Mouse (Mus musculus) forebrain, embryonic 11.5 days (tissue): ENCODE data around the gene Atxn7l3. TPM values are rescaled to one million over a fixed set of nuclear protein-coding genes. Genes with fewer than 3 reads are reported as not detected.

ENCODE experiments used
- ATAC-seq: fragments of 200-750 bp; cut with Nextera tagmentation; replicated peaks from 2 replicates; pipeline ENCODE4 v1.8.0; 2017; ENCODE audit warnings: moderate TSS enrichment; ENCODE audit not compliant: low FRiP score
- DNase-seq: peaks from one replicate; pipeline ENCODE4 v3.0.0-alpha.2; 2017; ENCODE audit warnings: low spot score
- H3K27ac ChIP-seq: fragments of 300-500 bp; sonication (generic); 2 replicates; pipeline ENCODE4 v1.5.1; 2014; ENCODE audit warnings: low read depth, low read length
- H3K27me3 ChIP-seq: fragments of 300-500 bp; sonication (generic); 2 replicates; pipeline ENCODE4 v1.6.1; 2014; ENCODE audit warnings: mild to moderate bottlenecking, low read length, mixed read lengths; ENCODE audit not compliant: control insufficient read depth, insufficient read depth
- H3K36me3 ChIP-seq: fragments of 300-500 bp; sonication (generic); 2 replicates; pipeline ENCODE4 v1.6.1; 2014; ENCODE audit warnings: mild to moderate bottlenecking, low read length, moderate library complexity, mixed read lengths; ENCODE audit not compliant: control insufficient read depth, insufficient read depth
- H3K4me1 ChIP-seq: fragments of 300-500 bp; sonication (generic); replicated peaks from 2 replicates; pipeline ENCODE4 v1.6.1; 2014; ENCODE audit warnings: low read length, mixed read lengths; ENCODE audit not compliant: control insufficient read depth, insufficient read depth
- H3K4me2 ChIP-seq: fragments of 300-500 bp; sonication (generic); 2 replicates; pipeline ENCODE4 v1.6.1; 2014; ENCODE audit warnings: low read depth, mild to moderate bottlenecking, low read length, moderate library complexity, mixed read lengths; ENCODE audit not compliant: severe bottlenecking
- H3K4me3 ChIP-seq: fragments of 300-500 bp; sonication (generic); 2 replicates; pipeline ENCODE4 v1.5.1; 2014; ENCODE audit warnings: low read depth, low read length
- H3K9ac ChIP-seq: fragments of 300-500 bp; sonication (generic); 2 replicates; pipeline ENCODE4 v1.6.1; 2014; ENCODE audit warnings: low read length
- H3K9me3 ChIP-seq: fragments of 300-500 bp; sonication (generic); 2 replicates; pipeline ENCODE4 v1.6.1; 2016; ENCODE audit warnings: low read length, mixed read lengths; ENCODE audit not compliant: control insufficient read depth
- WGBS: fragments of 180-500 bp; shearing (Covaris S2); extraction: QIAGEN DNeasy Blood & Tissue Kit; methylation state at CpG from one replicate; pipeline ENCODE4 v1.1.7; 2014; 5-methylcytosine and 5-hydroxymethylcytosine counted together
- polyA plus RNA-seq: library from polyadenylated mRNA; unstranded; fragments of >200 nt; fragmentation: Nextera tagmentation; extraction: Ambion mirVana; gene quantifications from 2 replicates; pipeline ENCODE4 v1.2.1, GENCODE M21; 2014

Gene Atxn7l3
- polyA plus RNA-seq, 1 experiment from 2014 or later = 20.8 TPM

- peak; percentile 35 for ATAC-seq
These were observed 20.3 kb upstream of the Atxn7l3 start for GRCm38 (mm10) chr11:102316572-102317297.

GRCm38 (mm10) chr11:102315690-102316571 is 19.5 kb upstream of the Atxn7l3 start:
- Histone ChIP-seq H3K36me3 (peaks cover 7% of the 10 kb centered on the region; the same call in 1 of the 2 replicates), H3K9ac (peak overlapping the region; percentile 100), H3K4me2 (peak overlapping the region; percentile 98), H3K4me3 (peak overlapping the region; percentile 99), H3K4me1 (peaks cover 8% of the 10 kb centered on the region), H3K27ac (peak overlapping the region; percentile 99), H3K9me3 (no peaks in the 10 kb centered on the region), H3K27me3 (no peaks in the 10 kb centered on the region)
- ATAC-seq (no peak), DNase-seq (no peak)
- 14% methylated on average over 14 of the region's 14 CpGs for WGBS

More at GRCm38 (mm10) chr11:102316572-102317297, 20.3 kb upstream of the Atxn7l3 start:
- peak overlapping the region; percentile 98 for H3K4me2 ChIP-seq
- WGBS = 1% methylated on average over 69 of the region's 80 CpGs
- peak; percentile 92 for DNase-seq
- H3K9ac ChIP-seq = peak overlapping the region; percentile 100
- H3K9me3 ChIP-seq = no peaks in the 10 kb centered on the region
- no peaks in the 10 kb centered on the region for H3K27me3 ChIP-seq
- H3K4me3 ChIP-seq = peak overlapping the region; percentile 99
- peak overlapping the region; percentile 99 for H3K27ac ChIP-seq
- peaks cover 5% of the 10 kb centered on the region for H3K4me1 ChIP-seq
- peaks cover 7% of the 10 kb centered on the region; the same call in 1 of the 2 replicates for H3K36me3 ChIP-seq

- H3K27ac ChIP-seq = no peak overlapping the region
- DNase-seq (no peak), ATAC-seq (no peak)
- H3K4me2 ChIP-seq = no peak overlapping the region
- no peaks in the 10 kb centered on the region for H3K9me3 ChIP-seq
- WGBS = 86% methylated on average over 12 of the region's 12 CpGs
- peaks cover 12% of the 10 kb centered on the region for H3K36me3 ChIP-seq
- no peak overlapping the region for H3K9ac ChIP-seq
- H3K4me1 ChIP-seq = peaks cover 18% of the 10 kb centered on the region
- no peak overlapping the region for H3K4me3 ChIP-seq
- no peaks in the 10 kb centered on the region for H3K27me3 ChIP-seq
These were observed 17.9 kb upstream of the Atxn7l3 start for GRCm38 (mm10) chr11:102314321-102314720.

GRCm38 (mm10) chr11:102312586-102312985 is 16.2 kb upstream of the Atxn7l3 start:
- H3K4me1 ChIP-seq = peaks cover 21% of the 10 kb centered on the region
- no peaks in the 10 kb centered on the region for H3K9me3 ChIP-seq
- H3K27ac ChIP-seq = no peak overlapping the region
- H3K27me3 ChIP-seq = no peaks in the 10 kb centered on the region
- no peak overlapping the region for H3K9ac ChIP-seq
- H3K36me3 ChIP-seq = peaks cover 12% of the 10 kb centered on the region
- H3K4me2 ChIP-seq = no peak overlapping the region
- H3K4me3 ChIP-seq = no peak overlapping the region
- DNase-seq (no peak), ATAC-seq (no peak)
- WGBS = 89% methylated on average over 6 of the region's 6 CpGs

GRCm38 (mm10) chr11:102311966-102312365 is 15.5 kb upstream of the Atxn7l3 start:
- H3K9ac ChIP-seq = no peak overlapping the region
- ATAC-seq (no peak), DNase-seq (peak; percentile 44)
- WGBS = 93% methylated on average over 4 of the region's 4 CpGs
- no peaks in the 10 kb centered on the region for H3K27me3 ChIP-seq
- H3K36me3 ChIP-seq = peaks cover 12% of the 10 kb centered on the region
- H3K9me3 ChIP-seq = no peaks in the 10 kb centered on the region
- H3K4me3 ChIP-seq = no peak overlapping the region
- peaks cover 21% of the 10 kb centered on the region for H3K4me1 ChIP-seq
- no peak overlapping the region for H3K4me2 ChIP-seq
- H3K27ac ChIP-seq = no peak overlapping the region

GRCm38 (mm10) chr11:102310768-102311695 is 14.6 kb upstream of the Atxn7l3 start:
- Histone ChIP-seq H3K9me3 (no peaks in the 10 kb centered on the region), H3K27me3 (no peaks in the 10 kb centered on the region), H3K4me3 (no peak overlapping the region), H3K27ac (no peak overlapping the region), H3K9ac (0 out of 2 replicates have a peak overlapping the region, but pooled peaks have one; percentile 6), H3K36me3 (peaks cover 12% of the 10 kb centered on the region), H3K4me2 (no peak overlapping the region), H3K4me1 (peaks cover 17% of the 10 kb centered on the region)
- 45% methylated on average over 38 of the region's 38 CpGs for WGBS
- ATAC-seq (no peak), DNase-seq (peak; percentile 65)

- peak overlapping the region; percentile 65 for H3K4me2 ChIP-seq
- WGBS = 91% methylated on average over 22 of the region's 22 CpGs
- 0 out of 2 replicates have a peak overlapping the region, but pooled peaks have one; percentile 39 for H3K27ac ChIP-seq
- no peaks in the 10 kb centered on the region for H3K9me3 ChIP-seq
- DNase-seq = no peak
- peak overlapping the region; percentile 28 for H3K4me3 ChIP-seq
- peak overlapping the region; percentile 52; the same call in 1 of the 2 replicates for H3K9ac ChIP-seq
- H3K27me3 ChIP-seq = no peaks in the 10 kb centered on the region
- H3K36me3 ChIP-seq = peaks cover 12% of the 10 kb centered on the region
- peaks cover 16% of the 10 kb centered on the region for H3K4me1 ChIP-seq
- ATAC-seq = 0 out of 2 replicates have a peak, but pooled peaks have one; percentile 13
These were observed 13.6 kb upstream of the Atxn7l3 start for GRCm38 (mm10) chr11:102309821-102310617.
